In genomic region chr1:42952734-42953481, GRCm38 (mm10) we compare ENCODE assay signal across 7 mouse cellular contexts. TPM values are rescaled to one million over a fixed set of nuclear protein-coding genes. Genes with fewer than 3 reads are reported as not detected.
DNase-seq lines count a peak whose midpoint lies in the region; ATAC-seq lines count a peak whose summit lies in the region.

Gene Gpr45 (plus strand): TSS chr1:42952872.

- peak within 1 kb of the TSS; percentile 98 for H3K9ac ChIP-seq in forebrain, embryonic 14.5 days (ENCODE audit: low read length)
- peak within 1 kb of the TSS; percentile 97 for H3K9ac ChIP-seq in hindbrain, embryonic 11.5 days (ENCODE audit: low read depth, low read length)
- H3K9ac ChIP-seq in stomach, embryonic 14.5 days (replicated peaks; ENCODE audit: low read depth, low read length): peak within 1 kb of the TSS; percentile 66

- no peaks in the 10 kb centered on the region for H3K9me3 ChIP-seq in forebrain, embryonic 14.5 days (replicated peaks; ENCODE audit: control insufficient read depth, low read length)
- no peaks in the 10 kb centered on the region for H3K9me3 ChIP-seq in hindbrain, embryonic 11.5 days (ENCODE audit: control insufficient read depth, low read length)
- H3K9me3 ChIP-seq in midbrain, embryonic 10.5 days (replicated peaks): no peaks in the 10 kb centered on the region
- no peaks in the 10 kb centered on the region for H3K9me3 ChIP-seq in stomach, embryonic 14.5 days (ENCODE audit: control insufficient read depth, low read depth, low read length)

- H3K36me3 ChIP-seq in forebrain, embryonic 14.5 days (ENCODE audit: control insufficient read depth, insufficient read depth, low read length): no peaks in the 10 kb centered on the region
- no peaks in the 10 kb centered on the region for H3K36me3 ChIP-seq in hindbrain, embryonic 11.5 days (ENCODE audit: control insufficient read depth, insufficient read depth, low read length)
- H3K36me3 ChIP-seq in midbrain, embryonic 10.5 days: no peaks in the 10 kb centered on the region
- H3K36me3 ChIP-seq in stomach, embryonic 14.5 days (ENCODE audit: control insufficient read depth, insufficient read depth, low read length): no peaks in the 10 kb centered on the region

- H3K4me1 ChIP-seq in forebrain, embryonic 14.5 days (ENCODE audit: control insufficient read depth, insufficient read depth, low read length): peaks cover 5% of the 10 kb centered on the region
- no peaks in the 10 kb centered on the region for H3K4me1 ChIP-seq in hindbrain, embryonic 11.5 days (replicated peaks; ENCODE audit: control insufficient read depth, insufficient read depth, low read length)
- peaks cover 31% of the 10 kb centered on the region for H3K4me1 ChIP-seq in midbrain, embryonic 10.5 days
- no peaks in the 10 kb centered on the region for H3K4me1 ChIP-seq in stomach, embryonic 14.5 days (ENCODE audit: control insufficient read depth, insufficient read depth, low read length)

- under 1% methylated on average over 49 of the region's 71 CpGs for WGBS in forebrain, embryonic 14.5 days
- WGBS in hindbrain, embryonic 11.5 days: under 1% methylated on average over 54 of the region's 71 CpGs
- WGBS in midbrain, embryonic 10.5 days: 3% methylated on average over 65 of the region's 71 CpGs
- 1% methylated on average over 42 of the region's 71 CpGs for WGBS in stomach, embryonic 14.5 days

- peak within 1 kb of the TSS; percentile 71 for H3K4me2 ChIP-seq in forebrain, embryonic 14.5 days (ENCODE audit: low read length)
- H3K4me2 ChIP-seq in hindbrain, embryonic 11.5 days (replicated peaks; ENCODE audit: low read depth, low read length): peak within 1 kb of the TSS; percentile 70
- peak within 1 kb of the TSS; percentile 93 for H3K4me2 ChIP-seq in stomach, embryonic 14.5 days (replicated peaks; ENCODE audit: low read depth, low read length)

- ATAC-seq in cerebellum, adult (ENCODE audit: insufficient number of reproducible peaks, low FRiP score, low TSS enrichment): peak; percentile 61
- ATAC-seq in forebrain, embryonic 14.5 days: peak; percentile 89
- peak; percentile 94 for ATAC-seq in hindbrain, embryonic 11.5 days (ENCODE audit: low FRiP score)
- peak; percentile 82 for ATAC-seq in stomach, embryonic 14.5 days (ENCODE audit: insufficient number of reproducible peaks, insufficient read depth, low FRiP score, low read depth)

- intact Hi-C loops in left cerebral cortex, postnatal 14 days (cut with DNase I): no loop called here

- DNase-seq in T-cell, adult 2 months (ENCODE audit: low spot score): peak; percentile 7
- DNase-seq in forebrain, embryonic 14.5 days (ENCODE audit: low spot score): peak; percentile 80
- DNase-seq in hindbrain, embryonic 11.5 days (ENCODE audit: low spot score): peak; percentile 80
- peak; percentile 52 to 60 for DNase-seq in left cerebral cortex, postnatal 14 days (ENCODE audit: low spot score in 2 of 2)
- peak; percentile 77 for DNase-seq in midbrain, embryonic 10.5 days (ENCODE audit: low spot score)

- H3K4me3 ChIP-seq in forebrain, embryonic 14.5 days (ENCODE audit: low read depth, low read length): peak within 1 kb of the TSS; percentile 82
- peak within 1 kb of the TSS; percentile 71 for H3K4me3 ChIP-seq in hindbrain, embryonic 11.5 days (ENCODE audit: low read depth, low read length)
- H3K4me3 ChIP-seq in midbrain, embryonic 10.5 days: peak within 1 kb of the TSS; percentile 87
- peak within 1 kb of the TSS; percentile 72 for H3K4me3 ChIP-seq in stomach, embryonic 14.5 days (ENCODE audit: low read depth, low read length)

- no peaks in the 10 kb centered on the region for H3K27me3 ChIP-seq in forebrain, embryonic 14.5 days (replicated peaks; ENCODE audit: control insufficient read depth, insufficient read depth, low read length)
- no peaks in the 10 kb centered on the region for H3K27me3 ChIP-seq in hindbrain, embryonic 11.5 days (ENCODE audit: control insufficient read depth, insufficient read depth, low read length)
- H3K27me3 ChIP-seq in midbrain, embryonic 10.5 days (ENCODE audit: low read depth, poor library complexity, severe bottlenecking): peaks cover 12% of the 10 kb centered on the region
- no peaks in the 10 kb centered on the region for H3K27me3 ChIP-seq in stomach, embryonic 14.5 days (ENCODE audit: control insufficient read depth, insufficient read depth, low read length)

- H3K27ac ChIP-seq in forebrain, embryonic 14.5 days (ENCODE audit: low read depth, low read length): peak within 1 kb of the TSS; percentile 93
- H3K27ac ChIP-seq in hindbrain, embryonic 11.5 days (ENCODE audit: low read depth, low read length): peak within 1 kb of the TSS; percentile 85
- H3K27ac ChIP-seq in midbrain, embryonic 10.5 days (replicated peaks): peak within 1 kb of the TSS; percentile 98
- no peak within 1 kb of the TSS for H3K27ac ChIP-seq in stomach, embryonic 14.5 days (ENCODE audit: low read length)

RNA-seq across cellular contexts. Expression of gene Gpr45, which starts in this region (rescaled TPM):
- polyA plus RNA-seq in forebrain, embryonic 14.5 days (2014; fragmentation: Nextera tagmentation; extraction: Ambion mirVana): 27.2 and 27.9 TPM in 2 replicates
- polyA plus RNA-seq in hindbrain, embryonic 11.5 days (2014; fragmentation: Nextera tagmentation; extraction: Ambion mirVana): 15.2 and 15.7 TPM in 2 replicates
- 10 to 100 TPM; 17.1 to 18.4 TPM for total RNA-seq in left cerebral cortex, postnatal 14 days (2021)
- polyA plus RNA-seq in midbrain, embryonic 10.5 days (2016; fragmentation: Nextera tagmentation; extraction: Ambion mirVana): 14.1 and 17.6 TPM in 2 replicates
- polyA plus RNA-seq in stomach, embryonic 14.5 days (2014; fragmentation: Nextera tagmentation; extraction: Ambion mirVana): 7.5 and 9.3 TPM in 2 replicates

Comparison
In these comparisons a context has a peak if more than half of its experiments do, and no peak if none do; other contexts are left out.
1. DNase-seq: peak in every context shown above with its lines; median percentile 80 in forebrain, embryonic 14.5 days; 80 in hindbrain, embryonic 11.5 days; 77 in midbrain, embryonic 10.5 days; 56 in left cerebral cortex, postnatal 14 days; 7 in T-cell, adult 2 months.